Comparison of ENCODE assay signal across 9 mouse cellular contexts in the genomic region with DNA sequence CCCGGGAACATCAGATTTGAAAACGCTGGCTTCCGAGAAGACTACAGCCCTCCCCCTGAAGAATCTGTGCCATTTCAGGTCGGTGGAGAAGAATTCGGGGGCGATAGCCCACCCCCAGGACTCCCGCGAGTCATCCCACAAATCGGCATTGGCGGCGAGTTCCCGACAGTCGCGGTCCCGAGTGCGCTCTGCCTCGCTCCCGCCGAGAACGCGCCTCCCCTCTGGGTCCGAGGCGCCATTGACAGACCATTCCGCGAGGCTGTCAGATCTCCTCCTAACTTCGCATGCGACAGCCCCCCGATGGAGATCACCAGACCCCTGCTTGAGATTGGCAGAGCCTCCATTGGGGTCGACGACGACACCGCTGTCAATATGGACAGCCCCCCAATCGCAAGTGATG. TPM values are rescaled to one million over a fixed set of nuclear protein-coding genes. Genes with fewer than 3 reads are reported as not detected.
A peak's percentile ranks its signal among the peaks of the same experiment; 100 is the strongest.
DNase-seq lines count a peak whose midpoint lies in the region; ATAC-seq lines count a peak whose summit lies in the region.
"Had no signal": no experiment of that assay in that cellular context is flagged by ENCODE, and none has a peak within 500 bp of the region (broad histone marks: within the 10 kb centered on the region; RNA-seq: fewer than 3 reads in every experiment).

No protein-coding gene starts in this region.

- H3K4me1 ChIP-seq in heart, embryonic 16.5 days (ENCODE audit: control insufficient read depth, insufficient read depth, low read length) = peaks cover 5% of the 10 kb centered on the region
- H3K4me1 ChIP-seq in embryonic facial prominence, embryonic 14.5 days (ENCODE audit: control insufficient read depth, insufficient read depth, low read length) = 0 out of 2 replicates have a peak, but pooled peaks cover 2% of the 10 kb centered on the region
- peaks cover 19% of the 10 kb centered on the region for H3K4me1 ChIP-seq in intestine, embryonic 15.5 days (replicated peaks)
- peaks cover 17% of the 10 kb centered on the region for H3K4me1 ChIP-seq in midbrain, embryonic 16.5 days (ENCODE audit: control insufficient read depth, insufficient read depth, low read length)

- peaks cover 58% of the 10 kb centered on the region for H3K9me3 ChIP-seq in heart, embryonic 16.5 days (replicated peaks; ENCODE audit: control insufficient read depth, low read length)
- peaks cover 70% of the 10 kb centered on the region for H3K9me3 ChIP-seq in embryonic facial prominence, embryonic 14.5 days (ENCODE audit: control insufficient read depth, low read length)
- H3K9me3 ChIP-seq in intestine, embryonic 15.5 days = peaks cover 24% of the 10 kb centered on the region
- H3K9me3 ChIP-seq in midbrain, embryonic 16.5 days (replicated peaks; ENCODE audit: control insufficient read depth, low read length, poor library complexity, severe bottlenecking) = peaks cover 36% of the 10 kb centered on the region

- H3K27me3 ChIP-seq in heart, embryonic 16.5 days (ENCODE audit: control insufficient read depth, insufficient read depth, low read length) = peaks cover 17% of the 10 kb centered on the region
- H3K27me3 ChIP-seq in embryonic facial prominence, embryonic 14.5 days (replicated peaks; ENCODE audit: control insufficient read depth, insufficient read depth, low read length) = peaks cover 34% of the 10 kb centered on the region
- H3K27me3 ChIP-seq in intestine, embryonic 15.5 days (replicated peaks) = peaks cover 33% of the 10 kb centered on the region
- peaks cover 13% of the 10 kb centered on the region for H3K27me3 ChIP-seq in midbrain, embryonic 16.5 days (ENCODE audit: control insufficient read depth, insufficient read depth, low read depth, low read length)

- no peak overlapping the region for H3K9ac ChIP-seq in heart, embryonic 16.5 days (ENCODE audit: low read length)
- no peak overlapping the region for H3K9ac ChIP-seq in embryonic facial prominence, embryonic 14.5 days (ENCODE audit: low read depth, low read length)
- H3K9ac ChIP-seq in intestine, embryonic 15.5 days = no peak overlapping the region
- H3K9ac ChIP-seq in midbrain, embryonic 16.5 days (ENCODE audit: low read depth, low read length) = no peak overlapping the region

- H3K27ac ChIP-seq in heart, embryonic 16.5 days (ENCODE audit: low read length) = no peak overlapping the region
- no peak overlapping the region for H3K27ac ChIP-seq in embryonic facial prominence, embryonic 14.5 days (replicated peaks; ENCODE audit: low read depth, low read length)
- H3K27ac ChIP-seq in intestine, embryonic 15.5 days = no peak overlapping the region
- H3K27ac ChIP-seq in midbrain, embryonic 16.5 days (ENCODE audit: low read length) = no peak overlapping the region

- H3K36me3 ChIP-seq in heart, embryonic 16.5 days (ENCODE audit: control insufficient read depth, insufficient read depth) = peaks cover 3% of the 10 kb centered on the region; the same call in 1 of the 2 replicates
- peaks cover 55% of the 10 kb centered on the region for H3K36me3 ChIP-seq in embryonic facial prominence, embryonic 14.5 days (ENCODE audit: control insufficient read depth, insufficient read depth, low read length)
- H3K36me3 ChIP-seq in intestine, embryonic 15.5 days = peaks cover 15% of the 10 kb centered on the region
- no peaks in the 10 kb centered on the region for H3K36me3 ChIP-seq in midbrain, embryonic 16.5 days (ENCODE audit: control insufficient read depth, insufficient read depth, low read length)

- no peak for DNase-seq in heart, adult 9 months (ENCODE audit: low spot score in 2 of 2)
- peak; percentile 53 for DNase-seq in embryonic facial prominence, embryonic 14.5 days (ENCODE audit: low spot score)
- DNase-seq in thymus, postnatal 4 days = no peak
- no peak for DNase-seq in cerebellum, adult 8-10 months

- 56% methylated on average over 33 of the region's 33 CpGs for WGBS in heart, embryonic 16.5 days
- WGBS in embryonic facial prominence, embryonic 14.5 days = 54% methylated on average over 33 of the region's 33 CpGs
- 56% methylated on average over 33 of the region's 33 CpGs for WGBS in intestine, embryonic 15.5 days
- 48% methylated on average over 33 of the region's 33 CpGs for WGBS in midbrain, embryonic 16.5 days

- ATAC-seq in heart, embryonic 16.5 days (replicated peaks; ENCODE audit: extremely low read depth, insufficient read depth, low FRiP score) = no peak
- ATAC-seq in embryonic facial prominence, embryonic 14.5 days (ENCODE audit: low read depth) = no peak
- ATAC-seq in intestine, embryonic 15.5 days = no peak
- no peak for ATAC-seq in midbrain, embryonic 16.5 days
- no peak for ATAC-seq in granulocyte monocyte progenitor cell, adult 5-6 weeks (replicated peaks; ENCODE audit: poor library complexity, severe bottlenecking)

- H3K4me3 ChIP-seq in heart, embryonic 16.5 days (ENCODE audit: low read length) = peak overlapping the region; percentile 43
- peak overlapping the region; percentile 39 for H3K4me3 ChIP-seq in embryonic facial prominence, embryonic 14.5 days (ENCODE audit: low read depth, low read length)
- H3K4me3 ChIP-seq in intestine, embryonic 15.5 days (replicated peaks) = peak overlapping the region; percentile 38
- peak overlapping the region; percentile 24; the same call in 1 of the 2 replicates for H3K4me3 ChIP-seq in midbrain, embryonic 16.5 days (ENCODE audit: low read depth, low read length)
- H3K4me3 ChIP-seq: myocyte had no signal

- H3K4me2 ChIP-seq in heart, embryonic 16.5 days (ENCODE audit: low read depth, low read length) = peak overlapping the region; percentile 62
- peak overlapping the region; percentile 57 for H3K4me2 ChIP-seq in embryonic facial prominence, embryonic 14.5 days (ENCODE audit: low read depth, low read length)
- H3K4me2 ChIP-seq in intestine, embryonic 15.5 days (replicated peaks) = peak overlapping the region; percentile 56
- peak overlapping the region; percentile 53 for H3K4me2 ChIP-seq in midbrain, embryonic 16.5 days (ENCODE audit: low read length)

RNA-seq across cellular contexts. Expression of gene Gnas, which starts 14.4 kb away (rescaled TPM):
- polyA plus RNA-seq in heart, embryonic 16.5 days (2015; fragmentation: Nextera tagmentation; extraction: Ambion mirVana) = 1,284 and 1,464 TPM in 2 replicates
- polyA plus RNA-seq in embryonic facial prominence, embryonic 14.5 days (2014; fragmentation: Nextera tagmentation; extraction: Ambion mirVana) = 2,600 and 2,666 TPM in 2 replicates
- 1,496 and 1,641 TPM in 2 replicates for polyA plus RNA-seq in intestine, embryonic 15.5 days (2015; fragmentation: Nextera tagmentation; extraction: Ambion mirVana)
- polyA plus RNA-seq in midbrain, embryonic 16.5 days (2015; fragmentation: Nextera tagmentation; extraction: Ambion mirVana) = 1,445 and 1,454 TPM in 2 replicates
- 447 and 478 TPM in 2 replicates for total RNA-seq in granulocyte monocyte progenitor cell, adult 5-6 weeks (2014; fragmentation: Nextera tagmentation)
- 212 and 260 TPM in 2 replicates for total RNA-seq in granulocyte monocyte progenitor cell, adult 5-6 weeks (2017)

RNA-seq across cellular contexts. Expression of gene Gm20721, which starts 48.0 kb away (rescaled TPM):
- polyA plus RNA-seq in heart, embryonic 16.5 days (2015; fragmentation: Nextera tagmentation; extraction: Ambion mirVana) = 33.4 and 41.6 TPM in 2 replicates
- 15.1 and 18.1 TPM in 2 replicates for polyA plus RNA-seq in embryonic facial prominence, embryonic 14.5 days (2014; fragmentation: Nextera tagmentation; extraction: Ambion mirVana)
- 29.6 and 40.8 TPM in 2 replicates for polyA plus RNA-seq in intestine, embryonic 15.5 days (2015; fragmentation: Nextera tagmentation; extraction: Ambion mirVana)
- polyA plus RNA-seq in midbrain, embryonic 16.5 days (2015; fragmentation: Nextera tagmentation; extraction: Ambion mirVana) = 11.1 and 15.0 TPM in 2 replicates
- not detected in 2 replicates for total RNA-seq in granulocyte monocyte progenitor cell, adult 5-6 weeks (2014; fragmentation: Nextera tagmentation)
- total RNA-seq in granulocyte monocyte progenitor cell, adult 5-6 weeks (2017) = 1.4 and 4.7 TPM in 2 replicates
